Mouse (Mus musculus): ENCODE measurements around the gene Tlcd1. TPM values are rescaled to one million over a fixed set of nuclear protein-coding genes. Genes with fewer than 3 reads are reported as not detected.

The Tlcd1 gene
- total RNA-seq, 2 experiments from 2014 or later = 41.5 to 88.1 TPM

DNA sequence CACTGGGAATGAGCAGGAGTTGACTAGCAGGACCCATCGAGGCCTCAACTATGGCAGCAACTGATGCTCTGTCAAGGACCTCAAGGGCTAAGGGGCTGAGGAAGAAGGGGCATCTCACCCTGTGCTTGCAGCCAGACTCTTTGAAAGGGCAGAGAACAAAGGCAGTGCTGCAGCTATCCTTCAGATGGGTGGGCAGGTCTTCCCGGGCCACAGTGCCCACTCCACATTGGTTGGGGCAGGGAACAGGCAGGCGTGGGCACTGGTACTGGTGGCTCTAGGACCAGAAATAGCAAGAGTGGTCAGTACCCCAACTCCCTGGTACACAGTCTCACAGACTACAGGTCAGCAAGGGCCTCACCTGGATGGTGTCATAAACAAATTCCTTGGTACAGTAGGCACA, 15.8 kb upstream of the Tlcd1 start:
- DNase-seq = no peak

DNA sequence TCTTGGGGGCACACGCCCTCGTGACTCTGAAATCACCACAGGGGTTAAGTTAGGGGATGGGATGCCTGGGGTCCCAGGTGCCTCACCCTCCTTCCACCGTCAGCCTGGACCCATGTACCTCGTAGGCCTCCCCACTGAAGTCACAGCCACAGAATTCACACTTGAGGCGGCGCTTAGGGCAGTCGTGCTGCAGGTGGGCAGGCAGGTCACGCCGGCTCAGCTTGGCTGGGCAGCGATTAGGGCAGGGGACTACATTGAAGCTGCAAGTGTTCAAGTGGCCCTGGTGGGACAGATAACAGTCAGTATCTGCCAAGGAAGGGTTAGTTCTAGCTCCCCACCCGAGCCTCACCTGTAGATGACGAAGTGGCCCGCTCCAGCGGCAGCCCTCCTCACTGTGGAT, 15.3 kb upstream of the Tlcd1 start:
- DNase-seq = no peak

GRCm38 (mm10) chr11:78161968-78162367, 14.5 kb upstream of the Tlcd1 start:
- no peak for DNase-seq

DNA sequence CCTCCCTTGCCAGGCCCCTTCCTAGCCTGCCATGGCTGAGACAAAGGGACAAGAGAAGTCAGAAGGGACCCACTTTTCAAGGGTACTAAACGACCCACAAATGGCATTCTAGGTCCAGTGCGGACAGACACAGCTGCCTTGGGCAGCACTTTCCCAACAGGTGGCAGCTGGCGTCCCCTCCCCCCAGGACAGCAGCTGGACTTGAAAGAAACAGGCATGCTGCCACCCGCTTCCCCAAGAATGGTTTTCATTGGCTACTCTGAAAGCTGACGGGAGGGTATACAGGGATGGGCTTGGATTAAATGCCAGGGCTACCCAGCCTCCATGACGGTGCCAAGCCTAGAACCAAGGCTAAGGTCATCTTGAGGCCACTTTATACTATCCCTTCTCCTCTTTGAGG, 14.0 kb upstream of the Tlcd1 start:
- peak; percentile 79 to 80 for DNase-seq

- no peak for DNase-seq
These were observed 13.5 kb upstream of the Tlcd1 start for GRCm38 (mm10) chr11:78163045-78163444.

DNA sequence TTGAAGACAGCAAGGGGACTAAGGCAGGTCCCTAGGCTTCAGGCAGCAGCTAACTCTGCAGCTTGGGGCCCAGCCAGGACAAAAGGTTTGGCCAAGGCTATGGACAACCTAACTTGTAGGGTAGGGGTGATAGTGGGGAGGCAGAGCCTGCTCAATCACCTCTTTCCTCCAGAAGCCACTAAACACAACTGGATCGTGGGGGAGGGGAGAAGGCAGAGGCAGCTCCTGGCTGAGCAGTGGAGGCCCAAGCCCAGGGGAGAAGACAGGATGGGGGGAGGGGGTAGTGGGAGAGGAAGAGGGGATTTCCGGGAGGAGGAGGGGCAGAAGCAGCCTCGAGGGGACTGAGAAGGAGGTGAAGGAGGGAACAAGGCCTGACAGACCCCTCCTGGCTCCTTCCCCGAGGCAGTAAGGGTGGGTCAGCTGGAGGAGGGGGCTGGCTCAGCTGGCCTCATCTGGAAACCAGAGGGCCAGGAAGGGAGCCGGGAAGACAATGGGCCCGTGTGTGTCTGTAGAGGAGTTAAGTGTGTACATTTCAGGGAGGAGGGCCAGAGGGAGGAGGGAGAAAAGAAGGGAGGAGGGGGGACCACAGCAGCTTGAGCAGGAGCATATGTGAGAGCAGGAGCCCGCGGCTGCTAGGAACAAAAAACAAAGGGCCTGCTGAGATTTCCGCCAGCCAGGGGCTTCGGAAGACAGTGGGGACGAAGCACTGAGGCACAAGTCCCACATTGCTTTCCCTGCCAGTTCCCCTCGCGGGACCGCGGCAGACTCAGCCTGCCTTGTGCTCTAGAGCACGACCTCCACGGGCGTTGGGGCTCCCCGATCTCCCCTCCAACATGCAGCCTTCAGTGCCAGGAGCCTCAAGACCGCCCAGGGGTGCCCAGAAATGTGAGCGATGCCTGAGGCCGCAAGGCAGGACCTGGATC, 12.6 kb upstream of the Tlcd1 start:
- DNase-seq = peak; percentile 82 to 84

- DNase-seq = peak; percentile 22 to 27
These were observed 11.9 kb upstream of the Tlcd1 start for GRCm38 (mm10) chr11:78164604-78164923.

GRCm38 (mm10) chr11:78164924-78165760, 11.4 kb upstream of the Tlcd1 start, which contains the start of gene Traf4:
Traf4 (minus strand) TSS chr11:78165589.
- DNase-seq = peak; percentile 88 to 95

DNA sequence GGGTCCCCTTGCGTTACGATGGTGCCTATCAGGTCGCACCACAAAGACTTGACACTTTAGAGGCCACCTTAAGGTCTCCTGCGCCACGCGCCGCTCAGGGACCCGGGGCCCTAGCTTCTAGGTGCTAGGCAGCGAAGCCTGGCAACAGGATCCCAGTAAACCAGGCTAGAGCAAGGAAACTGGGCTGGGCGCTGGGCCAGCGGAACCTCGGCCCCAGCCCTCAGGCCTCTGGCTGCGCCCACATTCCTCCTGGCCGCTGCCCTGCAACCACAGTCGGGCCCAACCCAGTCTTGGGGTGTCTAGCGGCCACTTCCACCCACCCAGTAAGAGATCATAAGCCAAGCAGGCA, 10.8 kb upstream of the Tlcd1 start:
- DNase-seq = peak; percentile 71 to 80

DNA sequence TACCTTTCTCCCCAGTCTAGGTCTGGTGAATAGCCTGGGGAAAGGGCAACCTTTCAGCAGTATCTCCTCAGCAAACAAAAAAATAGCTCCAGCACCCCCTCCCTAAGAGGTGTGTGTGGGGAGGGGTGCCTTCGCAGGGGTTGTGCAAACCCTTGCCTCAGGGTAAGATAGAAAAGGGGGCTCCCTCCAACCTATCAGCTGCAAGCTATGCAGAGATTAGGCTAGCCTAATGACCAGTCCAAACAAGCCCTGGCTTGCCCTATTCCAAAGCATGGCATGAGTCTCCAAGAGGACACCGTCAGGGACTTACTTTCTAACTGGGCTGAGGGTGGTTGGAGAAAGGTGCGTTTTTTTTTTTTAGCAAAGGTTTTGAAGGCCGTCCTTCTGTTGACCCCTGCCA, 10.3 kb upstream of the Tlcd1 start:
- no peak for DNase-seq

DNA sequence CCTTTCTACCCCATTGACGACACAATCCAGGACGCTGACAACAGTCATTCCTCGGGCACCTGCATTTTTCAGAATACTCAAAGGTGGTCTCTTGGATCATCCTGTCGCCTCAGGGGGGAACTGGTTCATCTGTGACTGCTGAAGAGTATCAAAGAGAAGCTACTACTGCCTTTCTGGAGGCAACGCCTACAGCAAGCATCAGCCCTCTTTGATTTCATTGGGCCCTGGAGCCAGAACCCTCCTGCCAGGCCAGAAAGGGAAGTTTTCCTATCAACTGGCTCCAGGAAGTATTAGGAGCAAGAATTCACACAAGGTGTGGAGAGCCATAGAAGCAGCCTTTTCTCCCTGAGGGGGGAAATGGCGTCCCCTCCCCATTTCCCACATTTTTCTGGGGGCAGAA, 9.9 kb upstream of the Tlcd1 start:
- no peak for DNase-seq

- DNase-seq = no peak
These were observed 9.1 kb upstream of the Tlcd1 start for GRCm38 (mm10) chr11:78167257-78167959.

- no peak for DNase-seq
These were observed 7.7 kb upstream of the Tlcd1 start for GRCm38 (mm10) chr11:78168541-78169468.

- no peak for DNase-seq
These were observed 6.2 kb upstream of the Tlcd1 start for GRCm38 (mm10) chr11:78170306-78170705.

DNA sequence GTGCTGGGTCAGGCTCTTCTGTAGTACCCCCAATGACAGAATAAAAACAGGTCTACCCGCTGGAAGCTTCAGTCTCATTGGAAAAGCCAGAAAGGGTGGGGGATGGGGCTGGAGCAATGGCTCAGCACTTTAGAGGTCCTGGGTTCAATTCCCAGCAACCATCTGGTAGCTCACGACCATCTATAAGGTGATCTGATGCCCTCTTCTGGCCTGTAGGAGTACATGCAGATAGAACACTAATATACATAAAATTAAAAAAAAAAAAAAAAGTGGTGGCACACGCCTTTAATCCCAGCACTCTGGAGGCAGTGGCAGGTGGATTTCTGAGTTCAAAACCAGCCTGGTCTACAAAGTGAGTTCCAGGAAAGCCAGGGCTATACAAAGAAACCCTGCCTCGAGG, 5.2 kb upstream of the Tlcd1 start:
- no peak for DNase-seq

- DNase-seq = no peak
These were observed 4.3 kb upstream of the Tlcd1 start for GRCm38 (mm10) chr11:78172034-78172747.

DNA sequence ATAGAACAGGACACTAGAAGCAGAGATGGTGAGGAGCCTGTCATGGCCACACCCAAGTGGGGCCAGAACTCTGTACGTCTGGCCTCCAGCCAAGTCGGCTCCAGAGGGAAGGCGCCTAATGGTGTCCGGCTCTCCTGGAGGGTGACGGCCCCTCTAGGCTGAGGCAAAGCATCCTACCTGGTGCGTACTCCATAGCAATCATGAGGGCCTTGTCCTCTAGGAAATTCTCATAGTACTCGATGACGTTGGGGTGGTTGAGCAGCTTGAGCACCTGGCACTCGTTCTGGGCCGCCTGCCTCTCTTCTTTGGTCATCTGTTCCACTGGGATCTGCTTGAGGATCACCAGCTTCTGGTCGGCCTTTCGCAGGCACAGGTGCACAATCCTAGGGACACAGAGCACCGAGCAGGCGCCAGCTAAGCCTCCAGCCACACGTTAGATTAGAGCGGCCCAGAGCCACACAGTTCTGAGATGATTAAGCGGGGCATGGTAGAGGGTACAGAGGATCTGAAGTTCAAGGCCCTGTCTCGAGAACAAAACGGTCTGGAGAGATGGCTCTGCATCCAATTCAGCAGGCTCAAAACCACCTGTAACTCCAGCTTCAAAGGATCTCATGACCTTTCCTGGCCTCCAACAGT, 3.6 kb upstream of the Tlcd1 start:
- peak; percentile 17 to 54 for DNase-seq

DNA sequence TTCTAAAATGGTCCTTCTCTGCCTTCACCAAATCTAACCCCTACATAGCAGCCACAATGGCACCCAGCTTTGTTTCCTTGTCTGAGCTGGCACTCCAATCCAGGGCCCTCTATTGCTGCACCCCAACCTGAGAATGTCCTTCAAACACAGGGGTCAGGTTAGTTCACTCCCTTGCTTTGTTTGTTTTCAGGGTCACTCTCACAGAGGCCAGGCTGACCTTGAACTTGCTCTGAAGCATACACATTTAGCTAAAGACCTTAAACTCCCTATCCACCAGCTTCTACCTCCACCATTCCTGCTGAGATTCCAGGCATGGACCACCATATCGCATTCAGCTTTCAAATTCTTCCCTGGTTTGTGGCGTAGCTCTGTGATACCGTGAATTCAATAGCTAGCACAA, 2.0 kb upstream of the Tlcd1 start:
- no peak for DNase-seq

DNA sequence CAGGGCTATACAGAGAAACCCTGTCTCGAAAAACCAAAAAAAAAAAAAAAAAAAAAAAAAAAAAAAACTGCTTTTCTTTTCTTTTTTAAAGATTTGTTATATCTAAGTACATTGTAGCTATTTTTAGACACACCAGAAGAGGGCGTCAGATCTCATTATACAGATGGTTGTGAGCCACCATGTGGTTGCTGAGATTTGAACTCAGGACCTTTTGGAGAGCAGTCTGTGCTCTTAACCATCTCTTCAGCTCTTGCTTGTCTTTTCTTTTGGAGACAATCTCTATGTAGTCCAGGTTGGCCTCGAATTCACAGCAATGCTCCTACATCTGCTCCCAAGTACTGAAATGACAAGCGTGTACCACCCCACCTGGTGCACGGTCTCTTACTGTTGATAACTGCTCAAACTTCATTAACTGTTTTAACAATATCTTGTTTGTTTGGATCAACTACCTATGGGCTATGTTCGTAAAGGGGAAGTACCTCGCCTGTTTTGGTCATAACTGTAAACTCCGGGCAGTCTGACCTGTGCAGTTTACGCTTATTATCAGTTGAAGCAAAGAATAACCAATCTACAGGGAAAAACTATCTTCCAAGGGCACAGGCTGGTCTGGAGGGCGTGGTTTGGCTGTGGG, 625 bp upstream of the Tlcd1 start:
- DNase-seq = no peak

DNA sequence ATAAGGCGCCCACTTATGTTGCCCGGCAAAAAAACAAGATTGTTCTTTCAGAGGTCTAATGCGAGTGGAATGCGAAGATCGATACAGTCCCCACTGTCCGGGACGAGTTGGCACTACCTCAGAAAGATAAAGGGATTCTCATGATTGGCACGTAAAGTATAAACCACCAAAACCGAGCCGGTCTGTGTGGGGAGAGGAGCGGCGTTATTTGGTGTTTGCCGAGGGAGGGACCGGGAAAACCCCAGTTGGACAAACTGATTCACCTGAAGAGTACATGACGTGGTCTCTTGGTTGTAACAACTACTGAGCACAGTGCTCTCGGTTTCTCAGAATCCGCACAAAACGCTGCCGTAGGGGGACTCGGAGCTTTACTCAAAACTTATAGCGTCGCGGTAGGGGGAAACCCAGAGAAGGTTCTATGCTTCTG, 407 bp downstream of the Tlcd1 start:
- no peak for DNase-seq

Data from adrenal gland, postnatal 36 days (tissue).